Mouse (Mus musculus) embryonic facial prominence, embryonic 12.5 days (tissue): Measurements from ENCODE around the gene Prdm1. TPM values are rescaled to one million over a fixed set of nuclear protein-coding genes. Genes with fewer than 3 reads are reported as not detected.

ENCODE experiments used
- ATAC-seq: fragments of 200-750 bp; cut with Nextera tagmentation; 2 replicates; pipeline ENCODE4 v1.8.0; 2017; ENCODE audit not compliant: insufficient number of reproducible peaks, insufficient read depth, low FRiP score, low TSS enrichment
- H3K27ac ChIP-seq: fragments of 300-500 bp; sonication (generic); 2 replicates; pipeline ENCODE4 v1.5.1; 2016; ENCODE audit warnings: mild to moderate bottlenecking
- H3K27me3 ChIP-seq: fragments of 300-500 bp; sonication (generic); 2 replicates; pipeline ENCODE4 v1.6.1; 2016; ENCODE audit warnings: mild to moderate bottlenecking, moderate library complexity
- H3K36me3 ChIP-seq: fragments of 300-500 bp; sonication (generic); 2 replicates; pipeline ENCODE4 v1.6.1; 2016; ENCODE audit warnings: mild to moderate bottlenecking
- H3K4me1 ChIP-seq: fragments of 300-500 bp; sonication (generic); 2 replicates; pipeline ENCODE4 v1.6.1; 2016
- H3K4me2 ChIP-seq: fragments of 300-500 bp; sonication (generic); replicated peaks from 2 replicates; pipeline ENCODE4 v1.6.1; 2016; ENCODE audit warnings: mild to moderate bottlenecking, moderate library complexity
- H3K4me3 ChIP-seq: fragments of 300-500 bp; sonication (generic); 2 replicates; pipeline ENCODE4 v1.5.1; 2016; ENCODE audit warnings: mild to moderate bottlenecking
- H3K9ac ChIP-seq: fragments of 300-500 bp; sonication (generic); 2 replicates; pipeline ENCODE4 v1.6.1; 2016; ENCODE audit warnings: mild to moderate bottlenecking, moderate library complexity
- H3K9me3 ChIP-seq: fragments of 300-500 bp; sonication (generic); 2 replicates; pipeline ENCODE4 v1.6.1; 2016; ENCODE audit warnings: mild to moderate bottlenecking, moderate library complexity
- WGBS: fragments of 180-500 bp; shearing (Covaris S2); methylation state at CpG from one replicate; pipeline ENCODE4 v1.1.7; 2016; 5-methylcytosine and 5-hydroxymethylcytosine counted together
- polyA plus RNA-seq: library from polyadenylated mRNA; unstranded; fragments of >200 nt; fragmentation: Nextera tagmentation; extraction: Ambion mirVana; gene quantifications from 2 replicates; pipeline ENCODE4 v1.2.1, GENCODE M21; 2016

The Prdm1 gene
- polyA plus RNA-seq, 1 experiment from 2014 or later, result 3.8 TPM

DNA sequence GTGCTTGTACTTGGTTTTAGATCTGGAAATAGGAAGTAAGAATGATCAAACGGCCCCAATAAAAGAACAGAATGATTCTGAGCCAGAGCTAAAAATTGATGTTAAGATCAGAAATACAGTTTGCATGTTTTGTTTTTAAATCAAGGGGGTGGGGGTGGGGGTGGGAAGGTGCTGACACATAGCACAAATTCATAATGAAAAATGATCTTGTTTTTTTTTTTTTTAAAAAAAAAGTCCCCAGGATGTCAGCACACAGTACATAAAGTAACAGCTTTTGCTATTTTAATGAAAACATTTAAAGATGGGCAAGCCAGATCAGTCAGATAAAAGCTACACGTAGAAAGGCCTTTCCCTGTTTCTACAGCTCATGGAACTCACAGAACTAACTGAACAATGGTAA, 74.2 kb downstream of the Prdm1 start:
- WGBS, result 56% methylated on average over 2 of the region's 2 CpGs
- no peak overlapping the region for H3K4me3 ChIP-seq
- H3K27ac ChIP-seq, result no peak overlapping the region
- H3K4me1 ChIP-seq, result peaks cover 13% of the 10 kb centered on the region
- H3K9me3 ChIP-seq, result no peaks in the 10 kb centered on the region
- ATAC-seq, result no peak
- H3K36me3 ChIP-seq, result no peaks in the 10 kb centered on the region
- no peak overlapping the region for H3K9ac ChIP-seq
- no peak overlapping the region for H3K4me2 ChIP-seq
- peaks cover 16% of the 10 kb centered on the region; the same call in 1 of the 2 replicates for H3K27me3 ChIP-seq

- no peaks in the 10 kb centered on the region for H3K4me1 ChIP-seq
Observed at GRCm38 (mm10) chr10:44450835-44451234, 77.5 kb downstream of the Prdm1 start.

DNA sequence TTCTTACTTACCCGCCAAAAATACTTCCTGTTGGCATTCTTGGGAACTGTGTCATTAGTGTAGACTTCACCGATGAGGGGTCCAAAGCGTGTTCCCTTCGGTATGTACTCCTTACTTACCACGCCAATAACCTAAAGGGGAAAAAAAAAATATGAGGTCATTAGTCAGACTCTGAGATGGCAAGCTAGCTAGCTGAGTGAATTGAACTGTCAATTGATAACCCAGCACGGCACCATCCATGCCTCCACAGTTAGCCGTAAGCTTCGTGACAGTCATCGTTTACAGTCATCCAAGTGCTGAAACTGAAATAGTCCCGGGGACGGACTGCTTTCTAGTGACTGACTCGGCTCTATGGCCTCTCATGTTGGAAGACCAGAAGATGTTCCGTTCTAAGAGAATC, 78.2 kb downstream of the Prdm1 start:
- no peaks in the 10 kb centered on the region for H3K9me3 ChIP-seq
- no peak overlapping the region for H3K27ac ChIP-seq
- no peak overlapping the region for H3K4me3 ChIP-seq
- ATAC-seq, result no peak
- peaks cover 3% of the 10 kb centered on the region for H3K4me1 ChIP-seq
- no peaks in the 10 kb centered on the region for H3K36me3 ChIP-seq
- no peak overlapping the region for H3K9ac ChIP-seq
- WGBS, result 78% methylated on average over 13 of the region's 13 CpGs
- H3K4me2 ChIP-seq, result no peak overlapping the region
- H3K27me3 ChIP-seq, result no peaks in the 10 kb centered on the region

More at GRCm38 (mm10) chr10:44450835-44451234, 77.5 kb downstream of the Prdm1 start:
- Histone ChIP-seq H3K4me3 (no peak overlapping the region), H3K36me3 (no peaks in the 10 kb centered on the region), H3K27ac (no peak overlapping the region), H3K9me3 (no peaks in the 10 kb centered on the region), H3K9ac (no peak overlapping the region), H3K27me3 (0 out of 2 replicates have a peak, but pooled peaks cover 4% of the 10 kb centered on the region), H3K4me2 (no peak overlapping the region)
- ATAC-seq, result no peak
- WGBS, result 93% methylated on average over 2 of the region's 2 CpGs

DNA sequence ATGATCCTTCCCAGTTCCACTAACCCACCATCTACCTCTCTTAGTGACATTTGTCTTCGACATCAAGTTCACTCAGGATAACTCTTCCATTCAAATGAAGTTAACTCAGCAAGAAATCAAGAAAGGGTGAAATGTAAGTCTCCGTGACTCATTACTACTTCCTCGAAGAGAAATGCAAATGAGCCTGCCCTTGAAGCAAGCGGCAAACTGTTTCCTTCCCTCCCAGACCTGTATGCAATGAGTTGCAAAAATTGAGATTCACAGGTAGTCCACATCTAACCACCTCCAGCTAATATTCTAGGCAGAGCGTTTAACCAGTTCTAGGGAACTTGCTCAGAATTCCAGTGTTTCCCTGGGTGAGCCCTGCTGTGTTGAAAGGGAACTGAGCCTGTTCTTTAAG, 78.6 kb downstream of the Prdm1 start:
- Histone ChIP-seq H3K4me2 (no peak overlapping the region), H3K9me3 (no peaks in the 10 kb centered on the region), H3K27me3 (no peaks in the 10 kb centered on the region), H3K4me1 (peaks cover 7% of the 10 kb centered on the region), H3K36me3 (no peaks in the 10 kb centered on the region), H3K4me3 (no peak overlapping the region), H3K27ac (no peak overlapping the region), H3K9ac (no peak overlapping the region)
- ATAC-seq, result no peak
- 65% methylated on average over 5 of the region's 5 CpGs for WGBS

GRCm38 (mm10) chr10:44448165-44448564, 80.1 kb downstream of the Prdm1 start:
- no peak overlapping the region for H3K4me2 ChIP-seq
- ATAC-seq, result no peak
- no peaks in the 10 kb centered on the region for H3K9me3 ChIP-seq
- no peaks in the 10 kb centered on the region for H3K27me3 ChIP-seq
- H3K36me3 ChIP-seq, result no peaks in the 10 kb centered on the region
- peaks cover 10% of the 10 kb centered on the region for H3K4me1 ChIP-seq
- no peak overlapping the region for H3K4me3 ChIP-seq
- no peak overlapping the region for H3K9ac ChIP-seq
- no peak overlapping the region for H3K27ac ChIP-seq
- WGBS, result 43% methylated on average over 12 of the region's 12 CpGs

DNA sequence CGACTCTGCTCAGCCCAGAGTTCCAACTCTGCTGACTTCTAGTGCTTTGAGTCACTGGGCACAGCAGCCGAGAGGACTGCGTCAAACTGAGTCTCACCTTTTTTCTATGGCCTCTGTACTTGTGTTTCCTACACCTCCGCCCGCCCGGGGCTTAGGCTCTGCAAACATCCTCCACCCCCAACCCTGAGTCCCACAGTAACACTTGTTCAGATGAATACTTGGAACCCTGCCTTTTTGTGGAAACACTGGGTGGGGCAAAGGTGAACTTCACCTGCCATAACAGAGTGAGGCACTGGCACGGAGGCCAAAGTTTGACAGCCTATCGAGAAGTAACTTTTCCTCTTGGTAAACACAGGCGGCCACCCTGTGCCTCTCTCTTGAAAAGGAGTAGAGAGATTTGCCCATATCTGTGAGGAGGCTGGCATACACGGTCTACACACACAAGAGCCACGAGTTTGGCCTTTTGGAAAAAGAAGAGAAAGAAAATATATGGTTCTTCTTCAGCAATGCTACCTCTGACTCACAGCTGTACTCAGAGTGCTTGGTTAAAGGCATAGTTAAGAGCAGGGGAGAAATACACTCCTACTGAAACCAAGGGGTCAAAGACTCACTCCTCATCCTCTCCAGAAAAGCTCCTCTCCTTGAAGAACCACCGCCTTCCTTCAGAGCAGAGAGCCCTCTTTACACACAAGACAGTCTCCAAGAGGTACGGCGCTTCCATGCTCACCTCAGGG, 80.7 kb downstream of the Prdm1 start:
- WGBS, result 86% methylated on average over 14 of the region's 14 CpGs
- Histone ChIP-seq H3K36me3 (no peaks in the 10 kb centered on the region), H3K4me2 (no peak overlapping the region), H3K27me3 (0 out of 2 replicates have a peak, but pooled peaks cover 2% of the 10 kb centered on the region), H3K4me3 (no peak overlapping the region), H3K9ac (no peak overlapping the region), H3K9me3 (no peaks in the 10 kb centered on the region), H3K27ac (no peak overlapping the region), H3K4me1 (peaks cover 10% of the 10 kb centered on the region)
- no peak for ATAC-seq

GRCm38 (mm10) chr10:44447001-44447400, 81.3 kb downstream of the Prdm1 start:
- no peaks in the 10 kb centered on the region for H3K36me3 ChIP-seq

GRCm38 (mm10) chr10:44444415-44444814, 83.9 kb downstream of the Prdm1 start:
- Histone ChIP-seq H3K4me1 (peaks cover 10% of the 10 kb centered on the region), H3K9ac (no peak overlapping the region), H3K27me3 (0 out of 2 replicates have a peak, but pooled peaks cover 3% of the 10 kb centered on the region), H3K4me3 (no peak overlapping the region), H3K9me3 (no peaks in the 10 kb centered on the region), H3K27ac (no peak overlapping the region), H3K4me2 (no peak overlapping the region), H3K36me3 (no peaks in the 10 kb centered on the region)
- WGBS, result 49% methylated on average over 4 of the region's 4 CpGs
- ATAC-seq, result no peak

More at GRCm38 (mm10) chr10:44447001-44447400, 81.3 kb downstream of the Prdm1 start:
- Histone ChIP-seq H3K27me3 (0 out of 2 replicates have a peak, but pooled peaks cover 3% of the 10 kb centered on the region), H3K27ac (no peak overlapping the region), H3K9ac (no peak overlapping the region), H3K4me1 (peaks cover 10% of the 10 kb centered on the region), H3K9me3 (no peaks in the 10 kb centered on the region), H3K4me3 (no peak overlapping the region), H3K4me2 (no peak overlapping the region)
- no peak for ATAC-seq
- 85% methylated on average over 10 of the region's 10 CpGs for WGBS

DNA sequence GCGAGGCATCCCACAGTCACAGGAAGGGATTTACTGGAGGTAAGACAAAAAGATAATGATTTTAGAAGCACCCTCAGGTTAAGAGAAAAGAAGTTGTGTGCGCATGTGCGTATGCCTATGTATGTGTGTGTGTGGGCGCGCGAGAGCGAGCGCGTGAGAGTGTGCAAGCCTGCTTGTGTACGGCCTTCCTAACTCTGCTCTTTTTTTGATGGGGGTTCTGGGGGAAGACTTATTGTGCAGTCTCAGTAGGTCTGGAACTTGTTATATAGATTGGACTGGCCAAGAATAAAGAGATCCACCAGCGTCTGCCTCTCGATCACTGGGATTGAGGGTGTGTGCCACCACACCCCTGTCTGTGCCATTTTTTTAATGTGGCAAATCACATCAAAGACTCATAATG, 84.6 kb downstream of the Prdm1 start:
- Histone ChIP-seq H3K36me3 (no peaks in the 10 kb centered on the region), H3K4me3 (no peak overlapping the region), H3K9me3 (no peaks in the 10 kb centered on the region), H3K4me1 (peaks cover 10% of the 10 kb centered on the region), H3K4me2 (no peak overlapping the region), H3K27ac (no peak overlapping the region), H3K27me3 (0 out of 2 replicates have a peak, but pooled peaks cover 3% of the 10 kb centered on the region), H3K9ac (no peak overlapping the region)
- ATAC-seq, result no peak
- WGBS, result 59% methylated on average over 12 of the region's 12 CpGs

- Histone ChIP-seq H3K4me3 (no peak overlapping the region), H3K36me3 (no peaks in the 10 kb centered on the region), H3K27ac (no peak overlapping the region), H3K4me1 (peaks cover 3% of the 10 kb centered on the region; the same call in 1 of the 2 replicates), H3K27me3 (0 out of 2 replicates have a peak, but pooled peaks cover 3% of the 10 kb centered on the region), H3K4me2 (no peak overlapping the region), H3K9me3 (no peaks in the 10 kb centered on the region), H3K9ac (no peak overlapping the region)
- 80% methylated on average over 11 of the region's 11 CpGs for WGBS
- ATAC-seq, result no peak
Observed at GRCm38 (mm10) chr10:44439732-44440131, 88.6 kb downstream of the Prdm1 start.

DNA sequence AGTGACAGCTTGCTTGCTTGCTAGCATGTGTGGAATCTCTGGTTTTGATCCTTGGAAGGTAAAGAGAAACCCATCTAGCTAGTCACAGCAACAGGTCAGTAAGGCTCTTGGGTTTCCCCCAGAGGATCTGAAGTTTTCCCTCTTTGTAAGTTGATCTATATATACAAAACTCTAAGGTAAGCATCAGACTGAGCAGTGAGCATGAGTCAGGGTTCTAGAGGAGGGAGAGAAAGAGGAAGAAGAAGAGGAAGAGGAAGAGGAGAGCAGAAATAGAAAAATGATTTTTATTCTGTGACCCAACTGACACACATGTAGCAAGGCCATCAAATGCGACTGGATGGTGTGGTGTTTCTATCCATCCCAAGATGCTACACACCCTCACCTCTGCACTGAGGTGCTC, 90.7 kb downstream of the Prdm1 start:
- no peak overlapping the region for H3K4me2 ChIP-seq
- H3K4me3 ChIP-seq, result no peak overlapping the region
- ATAC-seq, result no peak
- 88% methylated on average over 1 of the region's 1 CpGs for WGBS
- no peak overlapping the region for H3K27ac ChIP-seq
- no peaks in the 10 kb centered on the region for H3K36me3 ChIP-seq
- H3K9ac ChIP-seq, result no peak overlapping the region
- H3K4me1 ChIP-seq, result no peaks in the 10 kb centered on the region
- H3K27me3 ChIP-seq, result 0 out of 2 replicates have a peak, but pooled peaks cover 1% of the 10 kb centered on the region
- no peaks in the 10 kb centered on the region for H3K9me3 ChIP-seq

GRCm38 (mm10) chr10:44435956-44436355, 92.3 kb downstream of the Prdm1 start:
- Histone ChIP-seq H3K36me3 (no peaks in the 10 kb centered on the region), H3K27ac (no peak overlapping the region), H3K4me1 (no peaks in the 10 kb centered on the region), H3K4me2 (no peak overlapping the region), H3K9ac (no peak overlapping the region), H3K9me3 (no peaks in the 10 kb centered on the region), H3K27me3 (no peaks in the 10 kb centered on the region), H3K4me3 (no peak overlapping the region)
- no peak for ATAC-seq
- WGBS, result 78% methylated on average over 4 of the region's 4 CpGs
